Mouse (Mus musculus) midbrain, embryonic 10.5 days (tissue): ENCODE measurements around the gene Rab27a. TPM values are rescaled to one million over a fixed set of nuclear protein-coding genes. Genes with fewer than 3 reads are reported as not detected.
A peak's percentile ranks its signal among the peaks of the same experiment; 100 is the strongest.
"Not testable (repeated sequence)": the region's sequence is repeated elsewhere in the genome, so short reads cannot be mapped to it uniquely, and the experiment has no call there.

Source experiments
- DNase-seq: peaks from one replicate; pipeline ENCODE4 v3.0.0-alpha.2; 2017; ENCODE audit warnings: low spot score
- H3K27ac ChIP-seq: fragments of 300-500 bp; sonication (generic); replicated peaks from 2 replicates; pipeline ENCODE4 v1.5.1; 2016; ENCODE audit warnings: mild to moderate bottlenecking
- H3K27me3 ChIP-seq: fragments of 300-500 bp; sonication (generic); 2 replicates; pipeline ENCODE4 v1.6.1; 2016; ENCODE audit warnings: low read depth, mild to moderate bottlenecking; ENCODE audit not compliant: poor library complexity, severe bottlenecking
- H3K36me3 ChIP-seq: fragments of 300-500 bp; sonication (generic); 2 replicates; pipeline ENCODE4 v1.6.1; 2016; ENCODE audit warnings: mild to moderate bottlenecking, moderate library complexity
- H3K4me1 ChIP-seq: fragments of 300-500 bp; sonication (generic); 2 replicates; pipeline ENCODE4 v1.6.1; 2016
- H3K4me3 ChIP-seq: fragments of 300-500 bp; sonication (generic); 2 replicates; pipeline ENCODE4 v1.5.1; 2016; ENCODE audit warnings: mild to moderate bottlenecking, moderate library complexity
- H3K9me3 ChIP-seq: fragments of 300-500 bp; sonication (generic); replicated peaks from 2 replicates; pipeline ENCODE4 v1.6.1; 2016; ENCODE audit warnings: mild to moderate bottlenecking
- WGBS: fragments of 180-500 bp; shearing (Covaris S2); methylation state at CpG from one replicate; pipeline ENCODE4 v1.1.7; 2016; 5-methylcytosine and 5-hydroxymethylcytosine counted together
- polyA plus RNA-seq: library from polyadenylated mRNA; unstranded; fragments of >200 nt; fragmentation: Nextera tagmentation; extraction: Ambion mirVana; gene quantifications from 2 replicates; pipeline ENCODE4 v1.2.1, GENCODE M21; 2016

The Rab27a gene
- polyA plus RNA-seq, 1 experiment from 2014 or later, result 1.9 TPM

DNA sequence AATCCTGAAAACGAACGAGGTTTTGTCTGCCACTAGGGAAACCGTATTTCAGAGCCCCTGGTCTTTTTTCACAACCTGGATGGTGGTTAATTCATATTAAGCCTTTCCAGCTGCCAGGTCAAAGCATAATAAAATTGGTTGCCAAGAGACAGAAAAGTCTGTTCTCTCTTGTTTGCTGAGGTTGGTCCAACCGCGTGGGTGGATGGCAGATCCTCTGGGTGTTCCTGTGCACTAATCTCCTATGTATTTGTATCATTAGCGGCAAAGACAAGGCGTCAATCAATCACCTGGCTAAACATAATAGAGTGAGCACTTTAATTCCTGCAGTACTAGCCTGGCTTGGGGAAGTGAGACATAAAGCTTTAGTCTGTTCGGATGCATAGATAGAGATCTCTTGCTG, 6.0 kb downstream of the Rab27a start:
- Histone ChIP-seq H3K36me3 (no peaks in the 10 kb centered on the region), H3K9me3 (no peaks in the 10 kb centered on the region), H3K4me1 (peaks cover 22% of the 10 kb centered on the region), H3K27ac (no peak overlapping the region), H3K4me3 (no peak overlapping the region), H3K27me3 (peaks cover 6% of the 10 kb centered on the region)
- WGBS, result 72% methylated on average over 8 of the region's 8 CpGs
- DNase-seq, result no peak

DNA sequence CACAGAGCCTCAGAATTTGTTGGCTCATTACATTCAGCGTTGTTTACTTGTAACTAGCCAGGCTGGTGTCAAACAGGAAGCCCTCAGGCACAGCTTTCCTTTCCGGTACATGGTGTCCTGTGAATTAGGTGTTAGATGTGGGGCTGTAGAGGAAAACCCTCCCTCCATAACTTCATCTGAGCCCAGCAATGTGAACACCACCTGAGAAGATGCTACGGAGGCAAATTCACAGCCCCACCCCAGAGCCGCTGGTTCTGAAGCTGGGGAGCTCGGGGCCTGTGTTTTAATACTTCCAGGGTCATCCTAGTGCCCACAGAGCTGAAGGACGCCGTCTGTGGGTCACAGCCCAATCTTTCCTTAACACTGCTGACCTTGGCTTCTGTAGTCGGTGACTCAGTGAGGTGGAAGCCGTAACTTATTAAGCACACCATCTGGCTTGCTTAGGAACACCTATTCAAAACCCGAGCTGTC, 10.8 kb downstream of the Rab27a start:
- 71% methylated on average over 10 of the region's 10 CpGs for WGBS
- H3K4me1 ChIP-seq, result peaks cover 11% of the 10 kb centered on the region; the same call in 1 of the 2 replicates
- H3K27ac ChIP-seq, result no peak overlapping the region
- no peaks in the 10 kb centered on the region for H3K27me3 ChIP-seq
- no peaks in the 10 kb centered on the region for H3K9me3 ChIP-seq
- no peak for DNase-seq
- H3K4me3 ChIP-seq, result no peak overlapping the region
- no peaks in the 10 kb centered on the region for H3K36me3 ChIP-seq

DNA sequence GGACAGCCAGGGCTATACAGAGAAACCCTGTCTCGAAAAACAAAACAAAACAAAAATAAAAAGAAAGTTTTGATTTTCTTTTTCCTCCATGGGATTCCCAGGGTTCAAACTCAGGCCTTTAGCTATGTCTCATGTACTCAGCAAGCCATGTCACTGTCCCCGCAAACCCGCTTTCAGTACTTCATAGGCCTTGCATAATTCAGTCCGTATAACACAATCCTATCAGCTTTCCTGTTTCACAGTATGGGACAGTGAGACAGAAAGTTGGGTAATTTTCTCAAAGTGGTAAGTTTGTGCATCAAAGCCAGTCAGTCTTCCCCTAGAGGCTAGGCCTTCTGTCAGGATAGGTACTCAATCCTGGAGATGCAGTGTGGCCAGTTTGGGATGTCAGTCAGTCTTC, 14.6 kb downstream of the Rab27a start:
- Histone ChIP-seq H3K9me3 (no peaks in the 10 kb centered on the region), H3K27ac (no peak overlapping the region), H3K27me3 (no peaks in the 10 kb centered on the region), H3K36me3 (no peaks in the 10 kb centered on the region), H3K4me1 (peaks cover 13% of the 10 kb centered on the region; the same call in 1 of the 2 replicates), H3K4me3 (no peak overlapping the region)
- DNase-seq, result no peak
- 93% methylated on average over 4 of the region's 4 CpGs for WGBS

DNA sequence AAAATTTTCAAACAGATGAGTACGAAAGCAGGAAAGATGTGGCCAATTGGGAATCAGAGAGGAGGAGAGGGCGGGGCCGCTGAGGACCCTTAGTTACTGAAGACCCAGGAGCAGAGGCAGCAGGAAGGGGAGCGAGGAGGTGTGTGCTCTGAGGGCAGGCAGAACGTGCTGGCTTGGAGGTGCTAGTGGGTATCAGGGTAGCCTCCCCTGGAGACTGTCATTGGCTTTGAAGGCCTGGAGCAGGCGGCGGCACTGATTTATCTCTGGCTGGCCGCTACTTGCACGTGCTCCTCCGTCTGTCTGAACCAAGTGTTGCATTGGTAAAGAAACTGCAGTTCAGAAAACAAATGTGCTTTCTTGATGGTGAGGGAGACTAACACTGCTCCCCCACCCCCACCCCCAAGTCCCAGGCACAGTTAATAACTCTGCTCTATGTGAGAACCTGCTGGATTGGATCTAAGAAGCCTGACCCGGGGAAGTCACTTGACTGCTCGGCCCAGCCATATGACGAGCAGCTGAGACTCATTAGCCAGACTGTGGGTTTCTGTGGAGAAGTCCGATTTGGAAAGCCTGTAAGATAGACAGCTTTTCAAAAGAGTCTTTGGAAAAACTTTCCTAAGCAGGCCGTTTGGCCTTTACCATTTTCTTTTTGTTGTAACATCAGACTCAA, 19.1 kb downstream of the Rab27a start:
- H3K4me1 ChIP-seq, result peaks cover 24% of the 10 kb centered on the region
- no peaks in the 10 kb centered on the region for H3K36me3 ChIP-seq
- WGBS, result 41% methylated on average over 15 of the region's 15 CpGs
- no peak overlapping the region for H3K27ac ChIP-seq
- no peak for DNase-seq
- H3K27me3 ChIP-seq, result no peaks in the 10 kb centered on the region
- no peaks in the 10 kb centered on the region for H3K9me3 ChIP-seq
- H3K4me3 ChIP-seq, result no peak overlapping the region

DNA sequence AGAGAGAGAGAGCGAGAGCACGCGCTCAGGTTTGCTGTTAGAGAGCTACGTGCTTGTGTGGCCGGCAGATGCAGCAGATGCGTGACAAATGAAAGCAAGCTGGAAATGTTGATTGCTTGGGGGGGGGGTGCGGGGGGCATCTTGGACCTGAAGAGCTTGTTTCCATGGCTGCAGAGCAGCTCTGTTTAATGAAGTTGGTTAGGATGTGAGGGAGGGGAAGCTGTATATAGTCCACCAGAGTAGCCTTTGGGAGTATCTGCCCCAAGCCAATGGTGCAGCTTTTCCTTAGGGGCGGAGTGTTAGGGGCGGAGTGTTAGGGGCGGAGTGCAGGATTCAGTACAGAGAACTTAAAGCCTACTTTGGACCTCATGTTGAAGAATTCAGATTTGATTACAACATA, 22.4 kb downstream of the Rab27a start:
- no peak for DNase-seq
- H3K27ac ChIP-seq, result 0 out of 2 replicates have a peak overlapping the region, but pooled peaks have one; percentile 2
- WGBS, result 38% methylated on average over 10 of the region's 10 CpGs

DNA sequence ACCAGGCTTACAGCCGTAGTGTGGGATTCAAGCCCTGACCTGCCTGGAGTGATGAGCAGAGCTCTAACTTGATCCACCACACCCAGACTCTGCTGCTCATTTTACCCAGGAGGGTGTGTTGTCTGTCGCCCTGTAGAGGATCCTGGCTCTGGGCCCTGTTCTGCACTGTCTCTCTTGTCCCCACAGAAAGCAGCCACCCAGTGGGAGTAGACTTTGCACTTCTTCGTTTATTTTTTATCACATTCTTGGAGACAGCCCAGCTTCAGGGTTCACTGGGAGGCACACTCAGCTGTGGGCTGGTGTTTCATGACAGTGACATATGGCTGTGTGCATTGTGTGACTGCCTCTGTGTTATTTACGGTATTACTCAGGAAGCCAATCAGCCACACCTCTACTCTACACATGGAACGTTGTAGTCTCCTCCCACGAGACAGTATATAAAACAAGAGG, 23.6 kb downstream of the Rab27a start:
- DNase-seq, result no peak
- Histone ChIP-seq H3K4me3 (no peak overlapping the region), H3K36me3 (no peaks in the 10 kb centered on the region), H3K4me1 (peaks cover 24% of the 10 kb centered on the region), H3K27ac (no peak overlapping the region), H3K9me3 (no peaks in the 10 kb centered on the region), H3K27me3 (no peaks in the 10 kb centered on the region)
- 75% methylated on average over 6 of the region's 6 CpGs for WGBS

More for the DNA sequence above, 22.4 kb downstream of the Rab27a start:
- Histone ChIP-seq H3K9me3 (no peaks in the 10 kb centered on the region), H3K36me3 (no peaks in the 10 kb centered on the region), H3K4me1 (peaks cover 24% of the 10 kb centered on the region), H3K27me3 (no peaks in the 10 kb centered on the region), H3K4me3 (peak overlapping the region; percentile 11; the same call in 1 of the 2 replicates)

DNA sequence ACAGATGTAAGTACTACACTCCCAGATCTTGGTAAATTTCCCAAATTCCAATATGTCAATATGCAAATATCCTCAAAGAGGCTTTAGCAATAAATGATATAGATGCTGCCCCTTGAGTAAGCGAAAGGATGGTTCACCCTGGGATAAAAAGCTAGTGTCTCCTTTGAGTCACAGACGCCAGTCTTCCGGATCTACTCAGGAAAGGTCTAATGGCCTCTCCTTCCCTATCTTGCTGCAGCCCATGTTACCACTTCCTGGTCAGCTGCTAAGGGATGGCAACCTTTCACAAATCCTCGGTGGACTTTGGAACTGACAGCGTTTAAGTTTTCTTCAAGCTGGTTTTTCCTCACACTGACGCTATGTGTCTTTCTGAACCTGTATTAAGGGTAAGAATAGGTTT, 24.0 kb downstream of the Rab27a start:
- Histone ChIP-seq H3K9me3 (no peaks in the 10 kb centered on the region), H3K4me1 (peaks cover 20% of the 10 kb centered on the region), H3K36me3 (no peaks in the 10 kb centered on the region), H3K27me3 (no peaks in the 10 kb centered on the region), H3K27ac (no peak overlapping the region), H3K4me3 (no peak overlapping the region)
- 92% methylated on average over 6 of the region's 6 CpGs for WGBS
- DNase-seq, result no peak

DNA sequence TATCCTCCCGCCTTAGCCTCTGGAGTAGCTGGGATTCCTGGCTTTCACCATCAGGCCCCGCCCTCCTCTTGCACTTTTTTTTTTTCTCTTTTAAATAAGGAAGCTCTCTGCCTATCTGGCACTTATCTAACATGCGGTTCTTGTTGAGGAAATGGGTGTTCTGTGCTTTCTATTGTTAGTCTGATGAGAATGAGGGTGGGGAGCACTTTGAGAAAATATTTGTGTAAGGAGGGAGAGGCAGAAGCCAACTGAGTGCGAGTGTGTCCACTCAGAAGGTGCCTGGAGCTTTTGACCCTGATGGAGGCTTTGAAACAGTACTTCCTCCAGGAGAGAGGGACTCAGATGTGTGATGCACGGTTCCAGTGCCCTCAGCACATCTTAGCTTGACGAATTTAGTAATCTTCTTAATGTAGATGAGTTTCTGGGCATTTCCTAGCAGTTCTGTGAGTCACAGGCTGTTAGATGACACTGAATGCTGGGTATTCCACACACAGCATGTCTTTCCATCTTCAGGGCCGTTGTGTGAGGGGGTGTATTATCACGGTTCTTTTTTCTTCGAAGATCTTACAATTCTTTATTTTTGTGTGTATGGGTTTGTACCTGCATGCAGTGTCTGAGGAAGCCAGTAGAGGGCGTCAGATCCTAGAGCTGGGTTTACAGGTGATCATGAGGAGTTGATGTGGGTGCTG, 26.5 kb downstream of the Rab27a start:
- H3K4me1 ChIP-seq, result peaks cover 17% of the 10 kb centered on the region
- H3K27me3 ChIP-seq, result no peaks in the 10 kb centered on the region
- no peaks in the 10 kb centered on the region for H3K9me3 ChIP-seq
- H3K4me3 ChIP-seq, result no peak overlapping the region
- no peak overlapping the region for H3K27ac ChIP-seq
- 75% methylated on average over 10 of the region's 10 CpGs for WGBS
- no peak for DNase-seq
- no peaks in the 10 kb centered on the region for H3K36me3 ChIP-seq

DNA sequence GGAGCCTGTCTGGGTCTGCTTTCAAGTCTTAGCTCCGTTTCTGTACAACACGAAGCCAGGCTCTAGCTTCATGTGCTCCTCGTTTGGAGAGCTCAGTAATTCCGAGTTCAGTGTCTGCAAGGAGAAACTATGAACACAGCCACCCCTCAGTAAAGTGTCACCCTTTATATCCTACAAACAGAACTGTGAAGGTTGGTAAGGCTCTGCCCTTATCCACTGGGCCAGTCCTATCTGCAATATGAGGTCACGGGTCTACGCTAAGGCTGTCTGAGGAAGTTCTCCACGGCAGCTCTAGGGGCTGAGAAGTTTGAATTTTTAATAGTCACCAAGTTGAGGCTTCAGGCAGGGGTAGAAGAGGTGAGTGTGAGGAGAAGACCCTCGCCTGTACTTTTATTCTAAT, 27.8 kb downstream of the Rab27a start:
- Histone ChIP-seq H3K27me3 (no peaks in the 10 kb centered on the region), H3K4me1 (peaks cover 8% of the 10 kb centered on the region), H3K9me3 (no peaks in the 10 kb centered on the region), H3K4me3 (no peak overlapping the region), H3K27ac (no peak overlapping the region), H3K36me3 (no peaks in the 10 kb centered on the region)
- no peak for DNase-seq
- WGBS, result 86% methylated on average over 8 of the region's 8 CpGs

DNA sequence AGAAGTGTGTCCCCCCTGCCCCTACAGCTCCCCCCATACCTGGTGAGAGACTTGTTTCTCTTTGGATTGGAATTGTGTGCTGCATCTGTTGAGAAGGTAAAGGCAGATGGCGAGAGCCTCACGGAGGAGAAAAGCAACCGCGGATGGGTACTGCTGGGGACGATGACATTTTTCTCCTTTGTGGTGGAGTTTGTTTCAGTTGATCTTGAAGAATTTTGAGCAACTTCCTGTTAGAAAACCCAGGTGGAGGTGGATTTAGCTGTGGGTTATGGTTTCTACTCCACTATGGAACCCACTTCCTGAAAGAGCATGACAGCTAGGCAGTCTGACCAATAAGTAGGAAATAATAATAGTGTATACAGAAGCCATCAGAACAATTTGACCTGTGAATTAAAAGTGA, 28.5 kb downstream of the Rab27a start:
- 92% methylated on average over 5 of the region's 5 CpGs for WGBS
- Histone ChIP-seq H3K9me3 (no peaks in the 10 kb centered on the region), H3K4me1 (peaks cover 2% of the 10 kb centered on the region), H3K36me3 (no peaks in the 10 kb centered on the region), H3K4me3 (no peak overlapping the region), H3K27me3 (no peaks in the 10 kb centered on the region), H3K27ac (no peak overlapping the region)
- DNase-seq, result no peak

DNA sequence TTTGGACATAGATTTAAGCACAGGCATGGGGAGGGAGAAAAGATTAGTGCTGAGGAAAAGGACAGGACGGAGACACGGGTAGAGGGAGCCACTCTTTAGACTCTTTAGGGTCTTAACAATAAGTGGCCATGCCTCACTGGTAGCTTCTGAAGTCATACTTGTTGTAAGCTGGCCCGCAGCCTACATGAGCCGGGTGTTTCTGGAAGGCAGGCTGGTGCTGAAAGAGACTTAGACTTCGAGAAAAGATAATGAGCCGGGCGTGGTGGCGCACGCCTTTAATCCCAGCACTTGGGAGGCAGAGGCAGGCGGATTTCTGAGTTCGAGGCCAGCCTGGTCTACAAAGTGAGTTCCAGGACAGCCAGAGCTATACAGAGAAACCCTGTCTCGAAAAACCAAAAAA, 34.7 kb downstream of the Rab27a start:
- WGBS, result 84% methylated on average over 11 of the region's 12 CpGs
- H3K4me3 ChIP-seq, H3K4me1 ChIP-seq, DNase-seq, H3K27me3 ChIP-seq, H3K36me3 ChIP-seq, H3K9me3 ChIP-seq, H3K27ac ChIP-seq: not testable (repeated sequence)

DNA sequence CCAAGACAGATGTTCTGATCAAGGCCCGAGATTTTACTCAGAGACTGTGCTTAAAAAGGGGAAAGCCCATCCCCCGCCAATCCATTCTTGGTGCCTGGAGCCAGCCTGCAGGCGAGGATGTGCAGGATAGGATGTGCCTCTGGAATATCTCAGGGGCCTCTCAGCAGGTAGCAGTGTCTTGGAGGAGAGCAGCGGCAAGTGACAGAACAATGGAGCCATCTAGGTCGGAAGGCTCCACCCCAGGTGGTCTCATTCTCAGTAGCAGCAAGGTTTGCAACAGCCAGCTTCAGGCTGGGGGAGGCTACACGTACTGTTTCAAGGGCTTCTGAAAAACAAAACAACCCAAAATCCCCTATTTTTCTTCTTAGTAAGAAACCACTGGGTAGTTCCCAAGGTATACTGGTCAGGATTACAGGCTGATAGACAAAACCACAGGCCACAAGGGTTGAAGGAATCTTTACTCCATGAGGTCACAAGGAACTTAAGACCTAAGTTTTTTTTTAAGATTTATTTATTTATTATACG, 35.2 kb downstream of the Rab27a start:
- 37% methylated on average over 7 of the region's 7 CpGs for WGBS
- no peaks in the 10 kb centered on the region for H3K36me3 ChIP-seq
- H3K27me3 ChIP-seq, result no peaks in the 10 kb centered on the region
- H3K4me1 ChIP-seq, result no peaks in the 10 kb centered on the region
- H3K27ac ChIP-seq, result no peak overlapping the region
- no peak for DNase-seq
- H3K4me3 ChIP-seq, result no peak overlapping the region
- H3K9me3 ChIP-seq, result no peaks in the 10 kb centered on the region
